Mouse (Mus musculus) MEL (cell line): ENCODE data around the gene Mapkap1. TPM values are rescaled to one million over a fixed set of nuclear protein-coding genes. Genes with fewer than 3 reads are reported as not detected.
A peak's percentile ranks its signal among the peaks of the same experiment; 100 is the strongest.

Experiments
- DNase-seq: peaks from one replicate; pipeline ENCODE4 v3.0.0; 2011; ENCODE audit warnings: low read depth, low spot score
- H3K27ac ChIP-seq: 2 replicates; pipeline ENCODE4 v1.5.1; 2012; ENCODE audit warnings: low read depth, mild to moderate bottlenecking, control low read depth, low read length, moderate library complexity; ENCODE audit not compliant: control insufficient read depth
- H3K27me3 ChIP-seq, 2 experiments: fragments of 150-350 bp in 1 of 2; sonication (generic) in 1 of 2; 2 replicates each; pipeline ENCODE4 v1.6.1; 2012; ENCODE audit warnings: low read length in 2 of 2, mild to moderate bottlenecking in 2 of 2, improper control_type of control experiment in 1 of 2, moderate library complexity in 1 of 2; ENCODE audit not compliant: insufficient read depth in 2 of 2, control insufficient read depth in 1 of 2
- H3K36me3 ChIP-seq, 2 experiments: 2 replicates each; pipeline ENCODE4 v1.6.1; 2012 to 2014; ENCODE audit warnings: low read length in 2 of 2, improper control_type of control experiment in 1 of 2, inconsistent platforms in 1 of 2, mild to moderate bottlenecking in 1 of 2; ENCODE audit not compliant: insufficient read depth in 2 of 2, control insufficient read depth in 1 of 2
- H3K4me1 ChIP-seq, 2 experiments: fragments of 150-350 bp in 1 of 2; sonication (generic) in 1 of 2; 2 replicates each; pipeline ENCODE4 v1.6.1; 2012; ENCODE audit warnings: low read length in 2 of 2, improper control_type of control experiment in 1 of 2, mild to moderate bottlenecking in 1 of 2; ENCODE audit not compliant: insufficient read depth in 2 of 2, control insufficient read depth in 1 of 2
- H3K4me3 ChIP-seq, 2 experiments: fragments of 150-350 bp in 1 of 2; sonication (generic) in 1 of 2; 2 replicates each; pipeline ENCODE4 v1.5.1; 2012; ENCODE audit warnings: low read depth in 2 of 2, low read length in 2 of 2, mild to moderate bottlenecking in 2 of 2, moderate library complexity in 2 of 2, control low read depth in 1 of 2, improper control_type of control experiment in 1 of 2; ENCODE audit not compliant: control insufficient read depth in 1 of 2, insufficient read depth in 1 of 2
- H3K79me2 ChIP-seq: 2 replicates; pipeline ENCODE4 v1.6.1; 2012; ENCODE audit warnings: mild to moderate bottlenecking, low read length, moderate library complexity; ENCODE audit not compliant: control insufficient read depth, poor library complexity, insufficient read depth
- H3K9ac ChIP-seq: 2 replicates; pipeline ENCODE4 v1.6.1; 2012; ENCODE audit warnings: low read depth, mild to moderate bottlenecking, control low read depth, low read length, moderate library complexity; ENCODE audit not compliant: control insufficient read depth, poor library complexity, severe bottlenecking
- H3K9me3 ChIP-seq: fragments of 150-350 bp; sonication (generic); replicated peaks from 2 replicates; pipeline ENCODE4 v1.6.1; 2012; ENCODE audit warnings: mild to moderate bottlenecking, low read length, improper control_type of control experiment, moderate library complexity; ENCODE audit not compliant: insufficient read depth
- CTCF ChIP-seq, 3 experiments: IDR thresholded peaks in 2 of 3; conservative IDR thresholded peaks in 1 of 3; 2 replicates each; pipeline ENCODE4 v1.5.1; 2011 to 2012; ENCODE audit warnings: low read length in 3 of 3, low read depth in 2 of 3, mild to moderate bottlenecking in 2 of 3, improper control_type of control experiment in 1 of 3, inconsistent platforms in 1 of 3, mixed read lengths in 1 of 3, moderate library complexity in 1 of 3; ENCODE audit not compliant: control insufficient read depth in 1 of 3, insufficient read depth in 1 of 3, poor library complexity in 1 of 3, severe bottlenecking in 1 of 3
- ELF1 ChIP-seq: IDR thresholded peaks from 2 replicates; pipeline ENCODE4 v1.6.1; 2014; ENCODE audit warnings: low read depth, mild to moderate bottlenecking, inconsistent platforms, low read length, improper control_type of control experiment, moderate library complexity
- JUND ChIP-seq: IDR thresholded peaks from 2 replicates; pipeline ENCODE4 v1.6.1; 2011; ENCODE audit warnings: low read depth, mild to moderate bottlenecking, improper control_type of control experiment, low read length
- MAX ChIP-seq: IDR thresholded peaks from 2 replicates; pipeline ENCODE4 v1.6.1; 2011; ENCODE audit warnings: low read length, improper control_type of control experiment
- MXI1 ChIP-seq: IDR thresholded peaks from 2 replicates; pipeline ENCODE4 v1.6.1; 2011; ENCODE audit warnings: mild to moderate bottlenecking, low read depth, low read length, improper control_type of control experiment
- MYC ChIP-seq: IDR thresholded peaks from 2 replicates; pipeline ENCODE4 v1.6.1; 2011; ENCODE audit warnings: low read depth, mild to moderate bottlenecking, low read length, improper control_type of control experiment, moderate library complexity
- NELFE ChIP-seq: IDR thresholded peaks from 2 replicates; pipeline ENCODE4 v1.6.1; 2011; ENCODE audit warnings: low read depth, low read length, improper control_type of control experiment
- POLR2A ChIP-seq, 2 experiments: IDR thresholded peaks; 2 replicates each; pipeline ENCODE4 v1.6.1; 2011 to 2012; ENCODE audit warnings: low read length in 2 of 2, mild to moderate bottlenecking in 2 of 2, control low read depth in 1 of 2, improper control_type of control experiment in 1 of 2, low read depth in 1 of 2, moderate library complexity in 1 of 2; ENCODE audit not compliant: control insufficient read depth in 1 of 2, insufficient read depth in 1 of 2, poor library complexity in 1 of 2
- POLR2AphosphoS2 ChIP-seq: IDR thresholded peaks from 2 replicates; pipeline ENCODE4 v1.6.1; 2011; ENCODE audit warnings: low read length, improper control_type of control experiment
- RAD21 ChIP-seq: IDR thresholded peaks from 2 replicates; pipeline ENCODE4 v1.6.1; 2011; ENCODE audit warnings: mild to moderate bottlenecking, low read depth, low read length, improper control_type of control experiment
- SIN3A ChIP-seq: IDR thresholded peaks from 2 replicates; pipeline ENCODE4 v1.6.1; 2012; ENCODE audit warnings: low read length, improper control_type of control experiment, inconsistent platforms
- TBP ChIP-seq: IDR thresholded peaks from 2 replicates; pipeline ENCODE4 v1.8.0; 2011; ENCODE audit warnings: low read depth, low read length, improper control_type of control experiment
- USF1 ChIP-seq: IDR thresholded peaks from 2 replicates; pipeline ENCODE4 v1.6.1; 2014; ENCODE audit warnings: low read depth, mild to moderate bottlenecking, inconsistent platforms, low read length, improper control_type of control experiment, moderate library complexity
- USF2 ChIP-seq, 2 experiments: IDR thresholded peaks; 2 replicates each; pipeline ENCODE4 v1.6.1; 2011 to 2012; ENCODE audit warnings: improper control_type of control experiment in 2 of 2, low read length in 2 of 2, borderline replicate concordance in 1 of 2, inconsistent platforms in 1 of 2, low read depth in 1 of 2, mild to moderate bottlenecking in 1 of 2; ENCODE audit not compliant: insufficient read depth in 1 of 2
- ZC3H11A ChIP-seq: IDR thresholded peaks from 2 replicates; pipeline ENCODE4 v1.6.1; 2012; ENCODE audit warnings: low read depth, mild to moderate bottlenecking, inconsistent platforms, low read length, improper control_type of control experiment
- polyA plus RNA-seq, 2 experiments: library from polyadenylated mRNA; stranded (reverse) in 1 of 2; unstranded in 1 of 2; fragments of >175 nt in 1 of 2; fragments of >200 nt in 1 of 2; gene quantifications; 2 replicates each; pipeline versions ENCODE4 v1.2.1 to v1.2.4; 2012; ENCODE audit warnings: low replicate concordance in 2 of 2, low read depth in 1 of 2; ENCODE audit not compliant: insufficient read length in 2 of 2, insufficient read depth in 1 of 2, missing spikeins in 1 of 2
- total RNA-seq: library from RNA; depleted of rRNA; stranded (reverse); fragments of 300-350 nt; gene quantifications from 2 replicates; pipeline ENCODE4 v1.2.3, GENCODE M21; 2012

The Mapkap1 gene
- total and polyA plus RNA-seq, 3 experiments = 42.1 to 52.5 TPM; not detected in 1

DNA sequence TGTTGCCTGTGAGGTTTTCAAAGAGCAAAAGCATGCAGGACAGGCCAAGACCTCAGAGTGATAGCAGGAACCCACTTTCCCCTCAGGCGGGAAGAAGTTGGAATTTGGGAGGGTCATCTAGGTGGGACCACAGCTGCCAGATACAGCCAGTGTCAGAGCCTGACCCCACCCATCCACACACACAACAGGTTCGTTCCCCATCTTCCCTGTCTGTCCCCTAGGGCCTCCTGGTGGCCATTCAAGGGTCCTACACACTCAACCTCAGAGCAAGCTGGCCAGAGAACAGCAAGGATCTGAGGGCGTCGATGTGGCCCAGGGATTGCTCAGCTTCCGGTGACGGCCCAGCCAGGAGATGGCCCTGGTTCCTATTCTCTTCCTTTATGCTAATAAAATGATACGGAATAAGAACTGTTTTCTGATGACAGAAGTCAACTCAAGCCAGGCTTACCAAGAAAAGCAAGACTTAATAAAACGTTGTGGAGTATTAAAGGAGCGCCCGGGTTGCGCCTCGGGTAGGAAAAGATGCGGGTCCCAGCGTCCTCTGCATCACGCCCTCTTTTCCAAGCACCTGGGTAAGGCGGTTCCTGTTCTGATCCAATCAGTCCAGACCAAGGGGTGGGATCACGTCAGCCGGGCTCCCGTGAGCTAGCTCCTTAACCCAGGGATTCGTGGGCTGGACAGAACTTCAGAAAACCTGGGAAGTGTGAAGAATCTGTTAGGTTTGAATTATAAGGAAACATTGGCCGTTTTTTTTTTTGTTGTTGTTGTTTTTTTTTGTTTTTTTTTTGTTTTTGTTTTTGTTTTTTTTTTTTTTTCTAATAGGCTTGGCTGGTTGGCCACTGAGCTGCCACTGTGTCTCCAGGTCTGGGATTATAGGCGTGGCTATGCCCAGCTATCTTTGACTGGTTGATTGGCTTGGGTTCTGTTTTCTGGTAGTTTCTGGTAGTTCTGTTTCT is 238.3 kb downstream of the Mapkap1 start (continued):
- no peak for TF ChIP-seq USF2 (IDR thresholded peaks at IDR 0.05; ENCODE audit: borderline replicate concordance in 1 of 2, insufficient read depth in 1 of 2, low read depth in 1 of 2, low read length in 2 of 2)
- peak; percentile 49 for TF ChIP-seq ZC3H11A
- TF ChIP-seq POLR2AphosphoS2 = no peak
- peak; percentile 42; the same call in 1 of the 2 replicates for TF ChIP-seq TBP
- 0 out of 2 replicates have a peak, but pooled peaks have one; percentile 26 for TF ChIP-seq MYC
- TF ChIP-seq RAD21 = peak; percentile 71
- peak; percentile 35 for TF ChIP-seq ELF1

DNA sequence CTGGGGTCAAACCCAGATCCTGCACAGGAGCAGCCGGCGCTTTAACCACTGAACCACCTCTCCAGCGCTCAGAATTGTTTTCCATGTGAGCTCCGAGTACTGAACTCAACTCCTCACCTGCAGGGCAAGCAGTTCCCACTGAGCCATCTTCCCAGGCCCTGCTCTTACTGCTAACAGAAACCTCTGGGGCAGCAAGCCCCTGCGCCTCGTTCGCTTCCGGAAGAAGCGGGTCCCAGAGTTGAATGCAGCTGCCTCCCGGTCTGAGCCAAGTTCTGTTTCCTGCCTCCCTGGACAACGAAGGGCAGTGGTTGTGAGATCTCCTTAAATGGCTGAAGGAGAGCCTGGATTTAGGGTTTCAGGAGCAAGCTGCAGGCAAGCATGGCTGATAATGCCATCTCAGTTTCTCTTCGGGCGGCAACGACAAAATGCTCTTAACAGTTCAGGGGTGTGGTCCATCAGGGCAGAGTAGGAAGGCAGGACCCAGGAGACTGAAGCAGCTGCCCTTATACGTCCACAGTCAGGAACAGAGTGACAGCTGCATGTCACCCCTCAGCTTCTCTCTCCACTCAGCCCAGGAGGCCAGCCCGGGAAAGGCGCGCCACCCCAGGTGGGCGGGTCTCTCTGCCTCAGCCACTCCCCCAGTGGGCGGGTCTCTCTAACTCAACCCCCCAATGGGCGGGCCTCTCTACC is 239.4 kb downstream of the Mapkap1 start:
- H3K4me3 ChIP-seq = peak overlapping the region; percentile 76 to 92
- H3K9ac ChIP-seq = peak overlapping the region; percentile 53
- H3K36me3 ChIP-seq = no peaks in the 10 kb centered on the region
- H3K79me2 ChIP-seq = no peaks in the 10 kb centered on the region
- peak; percentile 90 for DNase-seq
- peak; percentile 13; the same call in 1 of the 2 replicates for TF ChIP-seq MAX
- TF ChIP-seq JUND = no peak
- peak; percentile 62; the same call in 1 of the 2 replicates for TF ChIP-seq SIN3A
- TF ChIP-seq POLR2A (IDR thresholded peaks at IDR 0.05; ENCODE audit: control insufficient read depth in 1 of 2, insufficient read depth in 1 of 2, low read depth in 1 of 2, low read length in 2 of 2, poor library complexity in 1 of 2) = peak in 1 of 2 experiments; percentile 54; a peak in 1 of 4 replicates
- peak; percentile 62 for TF ChIP-seq MXI1
- TF ChIP-seq NELFE = 0 out of 2 replicates have a peak, but pooled peaks have one; percentile 21
- no peak overlapping the region for H3K27ac ChIP-seq
- H3K9me3 ChIP-seq = no peaks in the 10 kb centered on the region
- 0 out of 4 replicates have a peak, but pooled peaks cover 0 to 2% of the 10 kb centered on the region in 2 experiments for H3K4me1 ChIP-seq
- H3K27me3 ChIP-seq = no peaks in the 10 kb centered on the region

DNA sequence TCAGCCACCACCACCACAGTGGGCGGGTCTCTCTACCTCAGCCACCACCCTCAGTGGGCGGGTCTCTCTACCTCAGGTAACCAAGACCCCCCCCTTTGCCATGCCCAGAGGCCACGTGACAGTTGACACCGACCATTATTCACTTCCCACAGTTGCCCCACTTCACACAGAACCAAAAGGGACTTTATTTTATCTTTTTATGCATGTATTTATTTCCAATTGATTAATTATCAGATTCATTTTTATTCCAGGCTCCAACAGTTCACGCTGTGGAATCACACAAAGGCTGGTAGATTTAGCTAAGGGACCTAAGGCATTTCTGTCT is 239.9 kb downstream of the Mapkap1 start:
- no peak overlapping the region for H3K9ac ChIP-seq
- TF ChIP-seq MXI1 = peak; percentile 6; the same call in 1 of the 2 replicates
- TF ChIP-seq POLR2A (IDR thresholded peaks at IDR 0.05; ENCODE audit: control insufficient read depth in 1 of 2, insufficient read depth in 1 of 2, low read depth in 1 of 2, low read length in 2 of 2, poor library complexity in 1 of 2) = no peak
- TF ChIP-seq USF2 (IDR thresholded peaks at IDR 0.05; ENCODE audit: borderline replicate concordance in 1 of 2, insufficient read depth in 1 of 2, low read depth in 1 of 2, low read length in 2 of 2) = peak in 1 of 2 experiments; percentile 39; a peak in 1 of 4 replicates
- TF ChIP-seq CTCF (IDR thresholded peaks at IDR 0.05 in 2 of 3, conservative IDR thresholded peaks at IDR 0.05 in 1 of 3; ENCODE audit: control insufficient read depth in 1 of 3, insufficient read depth in 1 of 3, low read depth in 2 of 3, low read length in 3 of 3, poor library complexity in 1 of 3, severe bottlenecking in 1 of 3) = no peak
- peak; percentile 84 for TF ChIP-seq USF1
- no peak for DNase-seq
- H3K9me3 ChIP-seq = no peaks in the 10 kb centered on the region
- no peaks in the 10 kb centered on the region for H3K79me2 ChIP-seq
- no peak overlapping the region; a peak in 1 of 4 replicates for H3K4me3 ChIP-seq
- 0 out of 4 replicates have a peak, but pooled peaks cover 0 to 2% of the 10 kb centered on the region in 2 experiments for H3K4me1 ChIP-seq
- H3K36me3 ChIP-seq = no peaks in the 10 kb centered on the region
- no peaks in the 10 kb centered on the region for H3K27me3 ChIP-seq
- no peak overlapping the region for H3K27ac ChIP-seq
